Mouse (Mus musculus): Measurements from ENCODE around the gene Ficd.

DNA sequence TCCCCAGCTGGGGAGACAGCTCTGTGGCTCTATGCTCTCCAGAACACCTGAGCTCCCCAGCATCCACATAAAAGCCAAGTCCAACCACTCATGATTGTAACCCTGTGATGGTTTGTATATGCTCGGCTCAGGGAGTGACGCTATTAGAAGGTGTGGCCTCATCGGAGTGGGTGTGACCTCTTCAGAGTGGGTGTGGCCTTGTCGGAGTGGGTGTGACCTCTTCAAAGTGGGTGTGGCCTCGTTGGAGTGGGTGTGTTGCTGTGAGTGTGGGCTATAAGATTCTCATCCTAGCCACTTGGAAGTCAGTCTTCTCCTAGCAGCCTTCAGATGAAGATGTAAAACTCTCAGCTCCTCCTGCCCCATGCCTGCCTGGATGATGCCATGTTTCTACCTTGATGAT lies 48.1 kb upstream of the Ficd start:
- TF ChIP-seq EP300 (IDR thresholded peaks at IDR 0.05) (no peak), CTCF (IDR thresholded peaks at IDR 0.05) (no peak)

Measured in lung, postnatal 0 days (tissue).